Mouse (Mus musculus) C2C12 (cell line): ENCODE measurements around the gene Rragc. TPM values are rescaled to one million over a fixed set of nuclear protein-coding genes. Genes with fewer than 3 reads are reported as not detected.
A peak's percentile ranks its signal among the peaks of the same experiment; 100 is the strongest.

Experiments used
- H3K27me3 ChIP-seq: one replicate; pipeline ENCODE4 v1.6.1; 2011; ENCODE audit not compliant: control insufficient read depth, insufficient read depth, insufficient read length
- H3K36me3 ChIP-seq: one replicate; pipeline ENCODE4 v1.6.1; 2011; ENCODE audit not compliant: control insufficient read depth, insufficient read depth
- H3K4me3 ChIP-seq: one replicate; pipeline ENCODE4 v1.5.1; 2011; ENCODE audit warnings: mild to moderate bottlenecking, control low read depth; ENCODE audit not compliant: poor library complexity, insufficient read depth, severe bottlenecking
- H3K79me2 ChIP-seq: one replicate; pipeline ENCODE4 v1.6.1; 2011; ENCODE audit not compliant: control insufficient read depth, insufficient read depth
- H3K79me3 ChIP-seq: one replicate; pipeline ENCODE4 v1.6.1; 2011; ENCODE audit warnings: low read depth, control low read depth
- H3ac ChIP-seq: one replicate; pipeline ENCODE3; 2011; ENCODE audit warnings: low read depth; ENCODE audit not compliant: control insufficient read depth, insufficient read length
- CEBPB ChIP-seq: IDR thresholded peaks from one replicate; pipeline ENCODE4 v1.6.1; 2011; ENCODE audit warnings: low read depth, mild to moderate bottlenecking, control low read depth, moderate library complexity
- CTCF ChIP-seq: IDR thresholded peaks from one replicate; pipeline ENCODE4 v1.5.1; 2011; ENCODE audit not compliant: control insufficient read depth, insufficient read depth, insufficient read length
- FOSL1 ChIP-seq: IDR thresholded peaks from one replicate; pipeline ENCODE4 v1.8.0; 2011; ENCODE audit warnings: mild to moderate bottlenecking, low read length; ENCODE audit not compliant: poor library complexity, insufficient read depth, severe bottlenecking
- MAX ChIP-seq: IDR thresholded peaks from one replicate; pipeline ENCODE4 v1.6.1; 2011; ENCODE audit warnings: mild to moderate bottlenecking, control low read depth
- MYOD1 ChIP-seq: IDR thresholded peaks from one replicate; pipeline ENCODE4 v1.6.1; 2011; ENCODE audit warnings: low read depth; ENCODE audit not compliant: control insufficient read depth, insufficient read length
- MYOG ChIP-seq: IDR thresholded peaks from one replicate; pipeline ENCODE4 v1.6.1; 2011; ENCODE audit not compliant: control insufficient read depth, insufficient read length; ENCODE audit errors: extremely low read depth
- USF1 ChIP-seq: IDR thresholded peaks from one replicate; pipeline ENCODE4 v1.6.1; 2011; ENCODE audit warnings: low read depth, mild to moderate bottlenecking, control low read depth, moderate library complexity
- polyA plus RNA-seq: library from polyadenylated mRNA; unstranded; fragments of >200 nt; fragmentation: generic; extraction: Trizol; gene quantifications from one replicate; pipeline ENCODE4 v1.2.1, GENCODE M21; 2012; ENCODE audit warnings: missing spikeins

Rragc gene
- polyA plus RNA-seq, 1 experiment: 43.5 TPM

- Histone ChIP-seq H3K79me3 (peaks cover 26% of the 10 kb centered on the region), H3K36me3 (peaks cover 12% of the 10 kb centered on the region), H3K4me3 (peak within 1 kb of the TSS; percentile 60), H3ac (peak within 1 kb of the TSS; percentile 77), H3K27me3 (no peaks in the 10 kb centered on the region), H3K79me2 (peaks cover 43% of the 10 kb centered on the region)
- TF ChIP-seq MYOD1 (no peak), CEBPB (no peak), MYOG (no peak), CTCF (no peak), FOSL1 (no peak), USF1 (no peak), MAX (no peak)
These were observed 12.7 kb upstream of the Rragc start, which contains the start of gene Mycbp for GRCm38 (mm10) chr4:123904333-123905125. Mycbp (plus strand) TSS chr4:123904832.

GRCm38 (mm10) chr4:123905126-123905668, 12.0 kb upstream of the Rragc start:
- Histone ChIP-seq H3K79me3 (peaks cover 29% of the 10 kb centered on the region), H3K36me3 (peaks cover 19% of the 10 kb centered on the region), H3ac (peak overlapping the region; percentile 67), H3K4me3 (peak overlapping the region; percentile 60), H3K79me2 (peaks cover 49% of the 10 kb centered on the region), H3K27me3 (no peaks in the 10 kb centered on the region)
- TF ChIP-seq FOSL1 (no peak), MYOG (no peak), USF1 (no peak), CTCF (no peak), MYOD1 (peak; percentile 42), CEBPB (no peak), MAX (no peak)

- Histone ChIP-seq H3K36me3 (peaks cover 62% of the 10 kb centered on the region), H3K27me3 (no peaks in the 10 kb centered on the region), H3K4me3 (no peak overlapping the region), H3ac (no peak overlapping the region), H3K79me2 (peaks cover 96% of the 10 kb centered on the region), H3K79me3 (peaks cover 49% of the 10 kb centered on the region)
- TF ChIP-seq CEBPB: no peak
- no peak for TF ChIP-seq USF1
- no peak for TF ChIP-seq FOSL1
- no peak for TF ChIP-seq CTCF
- no peak for TF ChIP-seq MYOD1
- TF ChIP-seq MYOG: no peak
- TF ChIP-seq MAX: no peak
These were observed 5.7 kb upstream of the Rragc start for GRCm38 (mm10) chr4:123911503-123911902.

- TF ChIP-seq CTCF (no peak), CEBPB (no peak), MAX (no peak), USF1 (no peak), FOSL1 (no peak), MYOG (no peak), MYOD1 (no peak)
- no peak overlapping the region for H3ac ChIP-seq
- peaks cover 94% of the 10 kb centered on the region for H3K79me2 ChIP-seq
- no peaks in the 10 kb centered on the region for H3K27me3 ChIP-seq
- H3K79me3 ChIP-seq: peaks cover 42% of the 10 kb centered on the region
- H3K36me3 ChIP-seq: peaks cover 62% of the 10 kb centered on the region
- H3K4me3 ChIP-seq: no peak overlapping the region
These were observed 4.8 kb upstream of the Rragc start for GRCm38 (mm10) chr4:123912431-123912830.

- no peak for TF ChIP-seq CTCF
- TF ChIP-seq USF1: no peak
- TF ChIP-seq MYOD1: no peak
- TF ChIP-seq MAX: no peak
- TF ChIP-seq CEBPB: no peak
- TF ChIP-seq FOSL1: no peak
- TF ChIP-seq MYOG: no peak
- peaks cover 46% of the 10 kb centered on the region for H3K79me3 ChIP-seq
- peaks cover 85% of the 10 kb centered on the region for H3K79me2 ChIP-seq
- H3K27me3 ChIP-seq: no peaks in the 10 kb centered on the region
- peak within 1 kb of the TSS; percentile 82 for H3K4me3 ChIP-seq
- H3ac ChIP-seq: peak within 1 kb of the TSS; percentile 92
- peaks cover 54% of the 10 kb centered on the region for H3K36me3 ChIP-seq
These were observed 398 bp downstream of the Rragc start, which contains the start of gene 4930535I16Rik for GRCm38 (mm10) chr4:123917548-123918140. 4930535I16Rik (minus strand) TSS chr4:123918022.
